Mouse (Mus musculus) midbrain, embryonic 16.5 days (tissue): ENCODE measurements around the gene Pum1. TPM values are rescaled to one million over a fixed set of nuclear protein-coding genes. Genes with fewer than 3 reads are reported as not detected.
A peak's percentile ranks its signal among the peaks of the same experiment; 100 is the strongest.
"Not testable (repeated sequence)": the region's sequence is repeated elsewhere in the genome, so short reads cannot be mapped to it uniquely, and the experiment has no call there.

Experiments
- ATAC-seq: fragments of 200-750 bp; cut with Nextera tagmentation; 2 replicates; pipeline ENCODE4 v1.8.0; 2017; ENCODE audit warnings: moderate TSS enrichment
- H3K27ac ChIP-seq: fragments of 300-500 bp; sonication (generic); 2 replicates; pipeline ENCODE4 v1.5.1; 2014; ENCODE audit warnings: mild to moderate bottlenecking, low read length, mixed read lengths
- H3K27me3 ChIP-seq: fragments of 300-500 bp; sonication (generic); 2 replicates; pipeline ENCODE4 v1.6.1; 2014; ENCODE audit warnings: low read depth, low read length, mixed read lengths; ENCODE audit not compliant: control insufficient read depth, insufficient read depth
- H3K36me3 ChIP-seq: fragments of 300-500 bp; sonication (generic); 2 replicates; pipeline ENCODE4 v1.6.1; 2014; ENCODE audit warnings: mild to moderate bottlenecking, low read length, moderate library complexity, mixed read lengths; ENCODE audit not compliant: control insufficient read depth, insufficient read depth
- H3K4me1 ChIP-seq: fragments of 300-500 bp; sonication (generic); 2 replicates; pipeline ENCODE4 v1.6.1; 2014; ENCODE audit warnings: mild to moderate bottlenecking, low read length, mixed read lengths; ENCODE audit not compliant: control insufficient read depth, insufficient read depth
- H3K4me2 ChIP-seq: fragments of 300-500 bp; sonication (generic); 2 replicates; pipeline ENCODE4 v1.6.1; 2014; ENCODE audit warnings: mild to moderate bottlenecking, low read length, mixed read lengths
- H3K4me3 ChIP-seq: fragments of 300-500 bp; sonication (generic); 2 replicates; pipeline ENCODE4 v1.5.1; 2014; ENCODE audit warnings: low read depth, mild to moderate bottlenecking, low read length, moderate library complexity, mixed read lengths
- H3K9ac ChIP-seq: fragments of 300-500 bp; sonication (generic); 2 replicates; pipeline ENCODE4 v1.6.1; 2014; ENCODE audit warnings: low read depth, low read length, mixed read lengths
- H3K9me3 ChIP-seq: fragments of 300-500 bp; sonication (generic); replicated peaks from 2 replicates; pipeline ENCODE4 v1.6.1; 2014; ENCODE audit warnings: mild to moderate bottlenecking, low read length, mixed read lengths; ENCODE audit not compliant: control insufficient read depth, poor library complexity, severe bottlenecking
- WGBS: fragments of 180-500 bp; shearing (Covaris S2); extraction: QIAGEN DNeasy Blood & Tissue Kit; methylation state at CpG from one replicate; pipeline ENCODE4 v1.1.7; 2014; 5-methylcytosine and 5-hydroxymethylcytosine counted together
- polyA plus RNA-seq: library from polyadenylated mRNA; unstranded; fragments of >200 nt; fragmentation: Nextera tagmentation; extraction: Ambion mirVana; gene quantifications from 2 replicates; pipeline ENCODE4 v1.2.1, GENCODE M21; 2015

Gene Pum1
- polyA plus RNA-seq, 1 experiment from 2014 or later = 99.4 TPM

DNA sequence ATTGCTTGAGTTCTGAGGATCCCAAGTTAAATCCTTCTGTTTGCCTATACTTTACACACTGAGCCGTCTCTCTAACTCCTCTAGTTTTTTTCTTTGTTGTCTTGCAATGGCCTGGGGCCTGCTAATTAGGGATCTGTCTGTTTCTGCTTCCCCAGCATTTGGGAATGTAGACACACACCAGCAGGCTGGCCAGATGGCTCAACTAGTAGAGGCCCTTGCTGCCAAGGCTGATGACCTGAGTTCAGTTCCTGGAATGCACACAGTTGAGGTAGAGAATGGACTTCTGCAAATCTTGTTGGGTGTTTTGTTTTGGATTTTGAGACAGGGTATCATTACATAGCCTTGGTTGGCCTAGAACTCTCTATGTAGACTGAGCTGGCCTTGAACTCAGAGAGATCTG lies 17.7 kb upstream of the Pum1 start:
- 55% methylated on average over 1 of the region's 1 CpGs for WGBS
- Histone ChIP-seq H3K36me3 (no peaks in the 10 kb centered on the region), H3K9me3 (no peaks in the 10 kb centered on the region), H3K27me3 (no peaks in the 10 kb centered on the region), H3K4me3 (no peak overlapping the region), H3K4me1 (no peaks in the 10 kb centered on the region), H3K4me2 (no peak overlapping the region), H3K27ac (no peak overlapping the region), H3K9ac (no peak overlapping the region)
- ATAC-seq = no peak

DNA sequence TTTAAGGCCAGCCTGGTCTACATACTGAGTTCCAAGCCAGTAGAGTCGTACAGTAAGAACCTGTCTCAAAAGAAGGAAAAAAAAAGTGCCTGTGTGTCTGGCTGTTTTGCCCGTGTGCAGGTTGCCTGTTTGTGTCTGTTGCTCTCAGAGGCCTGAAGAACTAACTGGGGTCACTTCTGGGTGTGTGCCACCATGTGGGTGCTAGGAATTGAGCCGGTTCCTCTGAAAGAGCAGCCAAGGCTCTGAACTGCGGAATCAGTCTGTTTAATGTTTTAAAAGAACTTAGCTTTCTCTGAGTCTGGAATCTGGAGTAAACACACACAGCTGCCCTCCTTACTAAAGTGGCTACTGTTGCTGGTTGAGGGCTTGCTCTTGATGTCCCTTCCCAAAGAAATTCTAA lies 11.8 kb upstream of the Pum1 start:
- H3K9ac ChIP-seq = no peak overlapping the region
- WGBS = 76% methylated on average over 4 of the region's 4 CpGs

DNA sequence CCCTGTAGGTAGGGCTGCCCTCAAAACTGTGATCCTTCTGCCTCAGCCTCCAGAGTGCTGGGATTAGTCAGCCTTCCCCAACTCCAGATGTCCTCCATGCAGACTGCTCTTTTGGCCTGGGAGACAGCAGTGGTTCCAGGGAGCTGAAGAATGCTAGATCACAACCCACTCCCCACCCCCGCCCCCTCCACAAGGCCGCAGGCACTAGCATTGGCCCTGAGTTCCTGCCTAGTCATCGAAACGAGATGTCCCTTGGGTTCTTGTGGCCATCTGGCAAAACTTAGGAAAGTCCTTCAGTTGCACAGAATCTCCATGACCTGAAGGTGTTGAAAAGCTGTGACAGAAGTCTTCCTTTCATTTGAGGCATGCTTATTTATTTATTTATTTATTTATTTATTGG lies 10.6 kb upstream of the Pum1 start:
- Histone ChIP-seq H3K9ac (no peak overlapping the region), H3K4me2 (no peak overlapping the region), H3K4me1 (no peaks in the 10 kb centered on the region), H3K27ac (no peak overlapping the region), H3K9me3 (no peaks in the 10 kb centered on the region), H3K27me3 (no peaks in the 10 kb centered on the region), H3K36me3 (no peaks in the 10 kb centered on the region), H3K4me3 (no peak overlapping the region)
- ATAC-seq = no peak
- WGBS = 62% methylated on average over 4 of the region's 4 CpGs

More for the DNA sequence above, 11.8 kb upstream of the Pum1 start:
- Histone ChIP-seq H3K27me3 (no peaks in the 10 kb centered on the region), H3K4me1 (no peaks in the 10 kb centered on the region), H3K36me3 (no peaks in the 10 kb centered on the region), H3K9me3 (no peaks in the 10 kb centered on the region), H3K4me2 (no peak overlapping the region), H3K4me3 (no peak overlapping the region), H3K27ac (no peak overlapping the region)
- no peak for ATAC-seq

DNA sequence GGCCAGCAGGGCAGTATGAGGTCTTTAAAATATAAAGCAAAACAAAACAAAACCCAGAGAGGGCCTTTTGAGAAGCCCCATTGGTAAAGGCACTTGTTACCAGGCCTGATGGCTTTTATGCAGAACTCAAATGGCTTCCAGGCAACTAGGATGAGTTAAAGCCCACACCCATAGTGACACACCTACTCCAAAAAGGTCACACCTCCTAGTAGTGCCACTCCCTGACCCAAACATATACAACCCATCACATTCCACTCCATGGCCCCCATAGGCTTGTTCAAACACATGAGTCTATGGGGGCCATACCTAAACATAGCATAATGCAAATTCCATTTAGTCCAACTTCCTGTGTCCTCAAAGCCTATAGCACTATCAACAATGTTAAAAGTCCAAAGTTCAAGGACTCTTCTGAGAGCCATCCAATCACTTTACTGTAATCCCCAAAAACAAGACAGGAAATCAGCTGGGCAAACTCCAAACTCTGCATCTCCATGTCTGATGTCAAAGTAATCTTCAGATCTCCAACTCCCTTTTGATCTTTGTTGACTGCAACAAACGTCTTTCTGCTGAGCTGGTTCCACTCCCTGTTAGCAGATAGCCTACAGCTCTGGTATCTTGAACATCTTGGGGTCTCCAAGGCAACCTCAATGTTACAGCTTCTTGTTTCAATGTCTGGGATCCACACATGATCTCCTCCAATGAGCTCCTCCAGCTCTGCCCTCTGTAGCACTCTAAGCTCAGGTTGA lies 5.1 kb upstream of the Pum1 start:
- 43% methylated on average over 1 of the region's 1 CpGs for WGBS

DNA sequence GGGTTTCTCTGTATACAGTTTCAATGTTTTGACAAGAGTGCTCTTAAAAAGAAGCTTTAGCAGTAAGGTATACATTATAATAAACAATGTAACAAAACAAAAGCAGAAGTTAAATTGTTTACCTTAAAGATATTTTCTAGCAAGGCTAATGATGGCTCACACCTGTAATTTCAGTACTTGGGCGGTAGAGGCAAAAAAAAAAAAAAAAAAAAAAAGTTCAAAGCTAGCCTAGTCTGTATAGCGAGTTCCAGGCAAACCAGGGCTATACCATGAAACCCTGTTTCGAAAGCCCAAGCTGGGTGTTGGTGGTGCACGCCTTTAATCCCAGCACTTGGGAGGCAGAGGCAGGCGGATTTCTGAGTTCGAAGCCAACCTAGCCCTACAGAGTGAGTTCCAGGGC lies 3.7 kb upstream of the Pum1 start:
- peaks cover 1% of the 10 kb centered on the region for H3K4me1 ChIP-seq
- no peak for ATAC-seq
- 90% methylated on average over 6 of the region's 6 CpGs for WGBS
- no peaks in the 10 kb centered on the region for H3K27me3 ChIP-seq
- H3K4me3 ChIP-seq = no peak overlapping the region
- no peak overlapping the region for H3K9ac ChIP-seq
- no peak overlapping the region for H3K4me2 ChIP-seq
- no peaks in the 10 kb centered on the region for H3K36me3 ChIP-seq
- H3K9me3 ChIP-seq = no peaks in the 10 kb centered on the region
- no peak overlapping the region for H3K27ac ChIP-seq

More for the DNA sequence above, 5.1 kb upstream of the Pum1 start:
- H3K4me1 ChIP-seq = no peaks in the 10 kb centered on the region
- H3K4me3 ChIP-seq = no peak overlapping the region
- no peaks in the 10 kb centered on the region for H3K27me3 ChIP-seq
- no peak overlapping the region for H3K27ac ChIP-seq
- no peaks in the 10 kb centered on the region for H3K9me3 ChIP-seq
- ATAC-seq = no peak
- H3K9ac ChIP-seq = no peak overlapping the region
- H3K36me3 ChIP-seq = no peaks in the 10 kb centered on the region
- no peak overlapping the region for H3K4me2 ChIP-seq

DNA sequence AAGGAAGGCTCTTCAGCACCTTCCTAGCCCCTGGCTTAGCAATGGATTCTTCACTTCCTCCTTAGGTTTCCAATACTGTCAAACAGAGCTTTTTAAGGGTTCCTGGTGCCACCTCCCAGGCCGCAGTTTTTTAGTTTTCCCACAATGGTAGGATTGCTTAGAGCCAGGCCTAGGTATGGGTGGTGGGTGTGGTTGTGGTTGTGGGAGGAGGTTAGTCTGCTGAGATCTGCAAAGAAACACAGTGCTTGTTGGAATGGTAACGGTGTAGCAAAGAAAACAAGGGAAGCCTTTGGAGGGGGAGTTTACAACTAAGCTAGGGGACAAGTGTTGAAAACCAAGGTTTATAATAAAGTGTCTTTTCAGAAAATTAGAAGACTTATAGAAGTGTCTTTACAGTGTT lies 3.0 kb upstream of the Pum1 start:
- no peak overlapping the region for H3K27ac ChIP-seq
- no peak overlapping the region for H3K4me3 ChIP-seq
- 92% methylated on average over 2 of the region's 2 CpGs for WGBS
- ATAC-seq = no peak
- H3K4me2 ChIP-seq = no peak overlapping the region
- H3K36me3 ChIP-seq = no peaks in the 10 kb centered on the region
- no peaks in the 10 kb centered on the region for H3K9me3 ChIP-seq
- H3K27me3 ChIP-seq = no peaks in the 10 kb centered on the region
- H3K9ac ChIP-seq = no peak overlapping the region
- H3K4me1 ChIP-seq = peaks cover 6% of the 10 kb centered on the region

DNA sequence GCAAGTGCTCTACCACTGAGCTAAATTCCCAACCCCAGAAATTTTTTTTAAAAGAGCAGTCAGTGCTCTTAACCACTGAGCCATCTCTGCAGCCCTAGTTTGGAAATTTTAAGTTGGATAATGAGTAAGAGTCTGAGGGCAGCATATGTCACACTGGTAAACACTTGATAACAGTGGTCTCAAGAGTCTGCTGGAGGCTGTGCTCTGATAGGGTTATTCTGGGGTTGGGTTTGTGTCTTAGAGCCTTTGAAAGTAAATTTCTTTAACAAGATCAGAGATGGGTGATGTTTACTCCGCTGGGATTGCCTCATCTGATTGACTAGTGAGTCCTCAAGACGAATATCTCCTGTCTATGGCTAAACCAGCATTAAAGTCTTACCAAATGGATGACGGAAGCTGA lies 2.0 kb upstream of the Pum1 start:
- no peaks in the 10 kb centered on the region for H3K27me3 ChIP-seq
- peaks cover 17% of the 10 kb centered on the region for H3K4me1 ChIP-seq
- no peak overlapping the region for H3K9ac ChIP-seq
- no peaks in the 10 kb centered on the region for H3K9me3 ChIP-seq
- H3K27ac ChIP-seq = no peak overlapping the region
- WGBS = 91% methylated on average over 3 of the region's 3 CpGs
- no peaks in the 10 kb centered on the region for H3K36me3 ChIP-seq
- ATAC-seq = no peak
- H3K4me2 ChIP-seq = no peak overlapping the region
- no peak overlapping the region for H3K4me3 ChIP-seq

DNA sequence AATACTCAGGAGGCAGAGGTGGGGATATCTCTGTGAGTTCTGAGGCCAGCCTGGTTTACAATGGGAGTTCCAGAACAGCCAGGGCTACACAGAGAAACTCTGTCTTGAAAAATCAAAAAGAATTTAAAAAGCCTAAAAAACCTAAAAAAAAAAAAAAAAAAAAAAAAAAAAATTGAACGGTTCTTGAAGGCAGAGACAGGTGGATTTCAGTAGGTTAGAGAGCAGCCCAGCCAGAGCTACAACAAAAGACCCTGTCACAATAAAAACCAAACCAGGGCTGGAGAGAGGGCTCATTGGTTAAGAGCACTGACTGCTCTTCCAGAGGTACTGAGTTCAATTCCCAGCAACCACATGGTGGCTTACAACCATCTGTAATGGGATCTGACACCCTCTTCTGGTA lies 816 bp upstream of the Pum1 start:
- WGBS = 100% methylated on average over 1 of the region's 1 CpGs
- ATAC-seq, H3K36me3 ChIP-seq, H3K27me3 ChIP-seq, H3K4me2 ChIP-seq, H3K9ac ChIP-seq, H3K9me3 ChIP-seq, H3K4me3 ChIP-seq: not testable (repeated sequence)
- Histone ChIP-seq H3K4me1 (peaks cover 24% of the 10 kb centered on the region), H3K27ac (peak overlapping the region; percentile 89; the same call in 1 of the 2 replicates)

DNA sequence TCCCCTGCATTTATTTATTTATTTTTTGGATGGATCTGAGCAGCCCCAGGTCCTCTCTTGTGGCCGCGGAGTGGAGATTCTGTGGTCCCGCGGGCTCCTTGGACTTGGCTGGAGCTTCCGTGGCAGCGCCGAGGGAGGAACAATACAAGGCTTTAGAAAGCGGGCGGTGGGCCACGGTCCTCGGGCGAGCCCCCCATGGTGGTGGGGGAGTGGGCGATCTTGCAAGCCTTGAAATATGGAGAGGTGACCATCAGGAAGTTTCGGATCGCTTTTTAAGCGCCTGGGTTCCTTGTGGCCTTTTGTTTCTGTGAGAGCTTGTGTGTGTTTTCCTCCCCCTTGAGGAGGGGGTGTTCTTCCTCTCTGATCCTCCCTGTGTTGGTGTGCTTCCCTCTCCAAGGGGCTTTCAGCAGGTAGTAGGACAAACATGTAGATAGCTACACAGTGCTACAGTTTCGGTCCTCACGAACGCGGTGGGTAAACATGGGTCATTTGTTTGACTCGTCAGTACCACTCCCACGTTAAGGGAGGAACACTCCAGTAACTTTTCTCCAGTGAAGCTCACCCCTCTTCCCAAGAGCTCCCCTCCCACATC lies 785 bp downstream of the Pum1 start:
- H3K9me3 ChIP-seq = no peaks in the 10 kb centered on the region
- no peaks in the 10 kb centered on the region for H3K36me3 ChIP-seq
- WGBS = under 1% methylated on average over 22 of the region's 22 CpGs
- peak overlapping the region; percentile 92 for H3K4me2 ChIP-seq
- H3K27ac ChIP-seq = peak overlapping the region; percentile 89
- peaks cover 39% of the 10 kb centered on the region for H3K4me1 ChIP-seq
- peak overlapping the region; percentile 55 for H3K4me3 ChIP-seq
- ATAC-seq = peak; percentile 32; the same call in 1 of the 2 replicates
- H3K27me3 ChIP-seq = no peaks in the 10 kb centered on the region
- H3K9ac ChIP-seq = peak overlapping the region; percentile 74
